Mouse (Mus musculus): Measurements from ENCODE around the gene Pold4.

GRCm38 (mm10) chr19:4214771-4215450 lies 16.8 kb upstream of the Pold4 start:
- TF ChIP-seq CTCF (IDR thresholded peaks at IDR 0.05; ENCODE audit: extremely low read depth, insufficient read depth, low read length): no peak
- no peak for TF ChIP-seq POLR2A (IDR thresholded peaks at IDR 0.05; ENCODE audit: extremely low read depth, insufficient read depth, low read length)

Measured in cortical plate, adult 2 months (tissue).